In genomic region chr2:178141489-178141922, GRCm38 (mm10) we compare ENCODE assay signal across 9 mouse cellular contexts. TPM values are rescaled to one million over a fixed set of nuclear protein-coding genes. Genes with fewer than 3 reads are reported as not detected.
DNase-seq lines count a peak whose midpoint lies in the region; ATAC-seq lines count a peak whose summit lies in the region.
"Had no signal": no experiment of that assay in that cellular context is flagged by ENCODE, and none has a peak within 500 bp of the region (broad histone marks: within the 10 kb centered on the region; RNA-seq: fewer than 3 reads in every experiment).

No protein-coding gene starts in this region.

- intact Hi-C loops in heart, postnatal 14 days (cut with DNase I) = no loop called here

- peak; percentile 70 for DNase-seq in cerebellum, adult 11-12 months
- DNase-seq in cerebellum, adult 11 months = no peak
- DNase-seq in layer of hippocampus, postnatal 36 days = peak; percentile 75 to 78
- DNase-seq in adrenal gland, postnatal 25 days = no peak
- no peak for DNase-seq in heart, postnatal 14 days

- peak overlapping the region; percentile 74 for H3K4me3 ChIP-seq in neural tube, embryonic 13.5 days

- H3K4me1 ChIP-seq in neural tube, embryonic 13.5 days (replicated peaks) = peaks cover 47% of the 10 kb centered on the region

- no peaks in the 10 kb centered on the region for H3K9me3 ChIP-seq in neural tube, embryonic 13.5 days

- ATAC-seq in frontal cortex, adult (ENCODE audit: low TSS enrichment) = peak; percentile 69
- ATAC-seq in neural tube, embryonic 13.5 days (ENCODE audit: low read depth) = peak; percentile 80
- ATAC-seq in activated CD4-positive, CD25-positive, alpha-beta regulatory T cell, adult 4 months = no peak

- 1% methylated on average over 10 of the region's 10 CpGs for WGBS in neural tube, embryonic 13.5 days

- peaks cover 4% of the 10 kb centered on the region; the same call in 1 of the 2 replicates for H3K36me3 ChIP-seq in neural tube, embryonic 13.5 days

- peak overlapping the region; percentile 87 for H3K4me2 ChIP-seq in neural tube, embryonic 13.5 days

- H3K27ac ChIP-seq in neural tube, embryonic 13.5 days (replicated peaks) = peak overlapping the region; percentile 92
- H3K27ac ChIP-seq: macrophage had no signal

- H3K27me3 ChIP-seq in neural tube, embryonic 13.5 days = peaks cover 5% of the 10 kb centered on the region; the same call in 1 of the 2 replicates

- H3K9ac ChIP-seq in neural tube, embryonic 13.5 days = peak overlapping the region; percentile 96

RNA-seq across cellular contexts. Expression of gene Phactr3, which starts 22.7 kb away (rescaled TPM):
- total RNA-seq in layer of hippocampus, postnatal 36 days (2021) = 100 to 1,000 TPM; 133 to 153 TPM
- polyA plus RNA-seq in neural tube, embryonic 13.5 days (2015; fragmentation: Nextera tagmentation; extraction: Ambion mirVana) = 40.4 and 41.2 TPM in 2 replicates
- 0.57 and 1.8 TPM in 2 replicates for total RNA-seq in adrenal gland, postnatal 25 days (2021)
- 1 to 10 TPM; 1.2 to 1.4 TPM for total RNA-seq in heart, postnatal 14 days (2021)
- polyA plus RNA-seq in activated CD4-positive, CD25-positive, alpha-beta regulatory T cell, adult 4 months (2017; shearing (Covaris generic)) = 1 to 10 TPM in 1 of 2 experiments, under 1 TPM in 1; 0.38 to 1.1 TPM
- polyA plus RNA-seq: macrophage had no signal

Comparison
In these comparisons a context has a peak if more than half of its experiments do, and no peak if none do; other contexts are left out.
1. DNase-seq: peak in cerebellum, adult 11-12 months (single experiment) and layer of hippocampus, postnatal 36 days (2 of 2); none in cerebellum, adult 11 months (single experiment), adrenal gland, postnatal 25 days (single experiment) and heart, postnatal 14 days (0 of 2).
2. RNA of gene Phactr3, which starts 22.7 kb away (total RNA-seq): 133 to 153 TPM in layer of hippocampus, postnatal 36 days; 0.57 to 1.8 TPM in adrenal gland, postnatal 25 days and 1.2 to 1.4 TPM in heart, postnatal 14 days; every median in the first group is over 10 times any median in the second.